Mouse (Mus musculus) skeletal muscle tissue, adult 2 months (tissue): ENCODE data around the gene Ncbp3.

ENCODE experiments used
- DNase-seq: peaks from one replicate; pipeline ENCODE4 v3.0.0-alpha.2; 2012; ENCODE audit warnings: low read depth, low spot score

Gene Ncbp3

DNA sequence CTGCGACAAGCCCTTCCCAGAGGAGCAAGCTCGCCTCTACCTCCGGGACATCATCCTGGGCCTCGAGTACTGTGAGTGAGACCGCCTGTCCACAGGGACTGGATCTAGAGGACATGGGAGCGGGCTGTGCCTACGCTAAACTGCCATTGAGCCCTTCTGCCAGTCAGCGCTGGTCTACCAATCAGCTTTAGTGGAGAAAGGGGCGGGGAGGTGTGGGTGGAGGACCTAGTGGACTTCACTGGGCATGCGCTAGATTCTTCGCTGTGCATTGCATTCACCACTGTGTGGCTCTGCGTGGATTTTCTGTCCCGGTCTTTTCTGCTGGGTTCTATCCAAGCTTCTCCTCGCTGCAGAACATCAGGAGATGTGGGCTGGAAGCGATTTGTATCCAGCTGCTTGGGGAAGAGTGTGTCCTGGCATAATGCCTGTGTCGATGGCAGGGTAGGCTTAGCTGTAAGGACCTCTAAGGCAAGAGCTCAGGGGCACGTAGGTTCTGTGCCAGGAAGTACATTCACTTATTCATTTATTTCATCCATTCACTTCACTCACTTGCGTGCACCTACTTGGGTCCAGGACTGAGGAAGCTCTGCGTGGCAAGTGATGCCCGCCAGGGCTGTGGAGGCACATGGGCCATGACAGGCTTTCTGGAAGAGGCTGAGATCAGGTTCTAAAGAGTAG lies 16.6 kb upstream of the Ncbp3 start:
- peak; percentile 85 for DNase-seq

- DNase-seq, result no peak
These were observed 16.0 kb upstream of the Ncbp3 start for GRCm38 (mm10) chr11:73031536-73031935.

GRCm38 (mm10) chr11:73036077-73036476 lies 11.5 kb upstream of the Ncbp3 start:
- DNase-seq, result no peak

GRCm38 (mm10) chr11:73036889-73037288 lies 10.7 kb upstream of the Ncbp3 start:
- no peak for DNase-seq

GRCm38 (mm10) chr11:73037691-73038090 lies 9.9 kb upstream of the Ncbp3 start:
- no peak for DNase-seq

GRCm38 (mm10) chr11:73039102-73039799 lies 8.3 kb upstream of the Ncbp3 start:
- no peak for DNase-seq

DNA sequence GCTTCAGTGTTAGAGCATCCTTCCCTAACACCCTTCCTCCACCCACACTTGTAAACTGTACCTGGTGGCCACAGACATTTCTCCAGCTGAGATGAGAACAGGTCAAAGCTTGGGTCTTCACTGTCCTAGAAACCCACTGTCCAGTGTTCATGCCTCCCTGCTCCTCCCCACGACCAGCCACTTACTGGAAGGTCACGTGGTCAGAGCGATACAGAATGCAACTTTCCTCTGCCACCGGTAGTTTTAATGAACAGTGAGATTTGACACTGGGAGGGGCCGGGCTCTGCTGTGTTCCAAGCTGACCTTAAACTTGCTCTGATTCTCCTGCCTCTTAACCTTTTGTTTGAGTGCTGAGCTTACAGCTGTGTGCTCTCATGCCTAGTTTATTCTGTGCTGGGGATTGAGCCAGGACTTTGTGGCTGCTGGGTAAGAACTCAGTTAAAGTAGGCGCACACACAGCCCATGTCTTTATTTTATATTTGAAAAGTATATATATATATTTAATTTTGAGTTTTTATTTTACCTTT lies 3.3 kb upstream of the Ncbp3 start:
- no peak for DNase-seq

DNA sequence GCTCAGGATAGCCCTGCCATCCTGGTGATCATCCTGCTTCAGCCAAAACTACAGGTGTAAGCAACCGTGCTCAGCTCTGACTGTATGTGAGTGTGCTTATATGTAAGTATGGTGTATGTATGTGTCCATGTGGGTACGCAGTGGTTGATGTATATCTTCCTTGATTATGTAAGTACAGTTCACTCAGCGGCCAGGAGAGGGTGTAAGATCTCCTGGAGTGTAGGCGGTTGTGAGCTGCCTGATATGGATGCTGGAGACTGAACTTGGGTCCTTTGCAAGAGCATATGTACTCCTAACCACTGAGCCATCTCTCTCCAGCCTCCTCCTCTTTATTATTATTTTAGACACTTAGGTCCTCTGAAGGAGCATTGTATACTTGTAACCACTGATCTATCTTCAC lies 2.8 kb upstream of the Ncbp3 start:
- DNase-seq, result no peak

DNA sequence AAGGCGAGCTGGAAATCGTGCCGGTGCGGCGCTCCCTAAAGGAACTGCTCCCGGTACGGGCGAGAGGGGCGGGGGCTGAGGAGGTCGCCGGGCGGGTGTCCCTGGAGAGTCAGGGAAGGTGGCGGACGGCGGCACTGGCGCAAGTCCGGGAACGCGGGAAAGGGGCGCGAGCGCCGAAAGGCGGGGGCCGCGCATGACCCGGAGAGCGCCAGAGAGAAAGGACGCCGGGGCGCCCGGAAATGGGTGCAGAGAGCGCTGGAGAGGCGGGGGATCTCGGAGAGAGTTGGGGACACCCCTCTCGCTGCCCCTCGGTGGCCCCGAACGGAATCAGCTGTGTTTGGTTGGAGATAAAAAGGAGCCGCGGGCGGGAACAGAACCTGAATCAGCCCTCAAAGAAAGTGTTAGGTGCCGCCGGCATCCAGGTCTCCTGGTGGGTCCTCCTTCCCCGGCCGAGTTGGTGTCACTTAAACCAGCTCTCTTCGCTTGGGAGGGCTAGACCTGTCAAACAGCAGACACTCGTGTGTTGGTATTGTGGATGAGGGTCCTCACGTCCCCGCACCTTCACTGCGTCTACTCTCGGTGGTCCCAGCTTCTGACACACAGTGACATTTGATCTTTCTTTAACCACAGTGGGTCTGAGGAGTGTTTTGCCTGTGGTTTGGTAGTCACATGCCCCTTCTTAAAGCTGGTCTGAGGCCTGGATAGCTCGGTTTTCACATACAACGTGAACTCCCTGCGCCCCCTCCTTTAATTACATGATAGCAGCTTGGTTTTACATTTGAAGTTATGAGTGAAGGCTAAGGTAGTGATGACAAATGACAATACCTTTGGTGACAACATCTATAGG lies 670 bp downstream of the Ncbp3 start:
- no peak for DNase-seq

DNA sequence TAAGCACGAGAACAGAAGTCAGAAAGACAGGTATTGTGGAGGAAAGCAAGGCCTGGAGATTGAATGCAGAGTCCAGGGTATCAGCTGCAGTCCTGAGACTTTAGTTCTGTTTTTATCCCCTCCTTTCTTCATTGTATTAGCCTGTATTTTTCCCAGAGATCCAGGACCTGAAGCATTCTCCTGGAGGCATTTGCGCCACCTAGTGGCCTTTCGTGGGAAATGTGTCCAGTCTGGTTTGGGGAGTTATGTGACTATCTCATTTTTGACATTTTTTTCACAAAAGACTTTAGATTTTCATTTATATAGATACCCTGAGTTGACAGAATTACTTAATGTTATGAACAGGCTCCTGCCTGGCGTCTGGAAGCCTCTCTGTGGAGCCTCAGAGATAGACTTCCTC lies 1.8 kb downstream of the Ncbp3 start:
- DNase-seq, result peak; percentile 49

DNA sequence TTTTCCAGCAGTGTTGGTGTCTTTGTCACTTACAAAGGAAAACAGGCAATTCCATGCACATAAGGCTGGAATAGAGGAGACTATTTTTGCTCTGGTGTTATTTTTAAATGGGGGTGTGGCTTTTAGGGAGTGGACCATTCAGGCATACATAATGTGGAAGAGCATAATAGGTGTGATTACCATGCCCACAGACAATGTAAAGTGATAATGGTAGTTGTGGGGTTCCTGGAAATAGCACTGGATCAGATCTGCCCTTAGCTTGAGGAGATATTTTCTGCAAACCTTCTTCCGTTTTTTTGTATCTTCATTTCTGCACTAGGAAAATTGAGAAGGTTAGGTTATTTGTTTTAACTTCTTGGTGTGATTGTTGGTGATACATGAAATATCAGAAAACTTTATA lies 5.2 kb downstream of the Ncbp3 start:
- no peak for DNase-seq

GRCm38 (mm10) chr11:73057701-73058100 lies 10.1 kb downstream of the Ncbp3 start:
- no peak for DNase-seq

DNA sequence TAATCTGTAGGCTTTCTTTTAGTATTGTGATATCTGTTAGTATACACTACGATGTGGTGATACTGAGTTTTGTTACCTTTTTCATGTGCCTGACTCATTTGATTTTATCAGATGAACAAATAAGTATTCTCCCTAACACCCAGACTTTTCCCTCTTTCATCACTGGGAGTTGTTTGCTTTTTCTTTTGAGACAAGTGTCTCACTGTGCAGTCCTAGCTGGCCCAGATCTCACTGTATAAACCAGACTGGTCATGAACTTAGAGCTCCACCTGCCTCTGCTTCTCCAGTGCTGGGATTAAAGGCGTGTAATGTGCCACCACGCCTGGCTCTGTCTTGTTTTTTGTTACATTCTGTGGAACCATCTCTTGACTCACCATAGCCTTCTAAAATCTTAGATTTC lies 12.0 kb downstream of the Ncbp3 start:
- no peak for DNase-seq

GRCm38 (mm10) chr11:73061413-73061812 lies 13.8 kb downstream of the Ncbp3 start:
- no peak for DNase-seq

DNA sequence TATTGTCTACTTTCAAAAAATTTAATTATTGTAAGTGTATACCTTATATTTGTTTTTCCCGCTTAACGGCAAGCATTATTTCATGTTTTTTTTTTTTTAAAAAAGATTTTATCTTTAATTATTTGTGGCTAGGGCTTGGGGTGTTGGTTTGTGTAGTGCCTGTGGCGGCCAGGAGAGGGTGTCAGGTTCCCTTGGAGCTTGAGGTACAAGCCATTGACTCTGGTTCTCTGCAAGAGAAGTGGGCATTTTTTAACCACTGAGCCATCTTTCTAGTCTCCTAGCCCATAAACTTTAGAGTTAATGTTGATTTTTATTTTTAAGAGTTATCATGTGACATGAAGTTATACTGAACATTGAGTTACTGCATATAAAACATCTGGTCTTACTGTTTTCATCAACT lies 24.3 kb downstream of the Ncbp3 start:
- DNase-seq, result no peak

GRCm38 (mm10) chr11:73076295-73076694 lies 28.7 kb downstream of the Ncbp3 start:
- DNase-seq, result no peak

DNA sequence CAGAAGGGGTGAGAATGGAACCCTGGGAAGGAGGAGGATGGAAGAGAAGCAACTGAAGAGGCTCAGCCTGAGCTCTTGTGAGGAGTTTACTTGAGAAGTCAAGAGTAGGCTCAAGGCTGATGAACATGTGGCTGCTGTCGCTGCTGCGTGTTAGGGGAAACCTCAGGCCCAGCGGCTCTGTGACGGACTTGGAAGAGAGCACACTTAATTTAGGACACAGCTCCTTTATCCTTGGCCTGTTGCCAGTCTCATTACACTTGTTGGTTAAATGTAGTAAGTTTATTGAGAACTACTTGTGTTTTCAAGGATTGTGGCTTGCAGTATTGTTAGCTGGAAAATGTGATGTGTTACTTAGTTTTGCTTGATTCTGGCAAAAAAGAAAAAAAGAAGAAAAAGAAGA lies 29.1 kb downstream of the Ncbp3 start:
- DNase-seq, result no peak

GRCm38 (mm10) chr11:73077211-73077720 lies 29.7 kb downstream of the Ncbp3 start:
- DNase-seq, result no peak

DNA sequence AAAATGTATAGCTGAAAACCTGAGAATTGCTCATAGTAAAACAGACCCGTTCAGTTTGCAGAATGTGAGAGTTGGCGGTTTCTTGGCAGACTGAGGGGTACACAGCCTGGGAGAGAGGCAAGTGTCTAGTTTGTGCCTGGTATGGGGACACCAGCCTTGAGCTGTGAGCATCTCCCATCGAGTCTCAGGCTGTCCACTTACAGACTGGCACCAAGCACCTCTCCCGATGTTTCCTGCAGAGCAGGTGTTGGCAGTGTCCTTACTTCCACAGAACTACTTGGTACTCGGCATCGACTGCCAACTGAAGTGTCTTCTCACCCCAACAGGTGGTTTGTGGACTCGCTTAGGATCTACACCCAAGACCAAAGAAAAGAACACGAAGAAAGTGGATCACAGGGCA lies 31.0 kb downstream of the Ncbp3 start:
- no peak for DNase-seq

DNA sequence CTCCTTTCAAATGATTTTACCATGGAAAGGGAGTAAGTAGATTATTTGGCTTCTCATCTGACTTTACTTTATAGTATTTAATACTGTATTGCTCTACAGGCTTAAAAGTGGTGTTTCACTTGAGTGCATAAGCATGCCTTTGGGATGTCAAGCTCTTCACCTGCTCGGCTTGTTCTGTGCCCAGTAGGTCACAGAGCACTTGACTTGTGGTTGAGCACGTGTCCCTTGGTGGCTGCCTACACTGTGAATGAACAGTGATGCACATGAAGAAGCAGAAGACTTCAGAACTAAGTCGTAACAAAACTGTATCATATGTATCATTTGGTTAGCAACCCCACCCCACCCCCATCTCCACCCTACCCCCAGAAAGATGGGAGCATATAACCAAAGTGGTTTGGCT lies 32.7 kb downstream of the Ncbp3 start:
- no peak for DNase-seq

DNA sequence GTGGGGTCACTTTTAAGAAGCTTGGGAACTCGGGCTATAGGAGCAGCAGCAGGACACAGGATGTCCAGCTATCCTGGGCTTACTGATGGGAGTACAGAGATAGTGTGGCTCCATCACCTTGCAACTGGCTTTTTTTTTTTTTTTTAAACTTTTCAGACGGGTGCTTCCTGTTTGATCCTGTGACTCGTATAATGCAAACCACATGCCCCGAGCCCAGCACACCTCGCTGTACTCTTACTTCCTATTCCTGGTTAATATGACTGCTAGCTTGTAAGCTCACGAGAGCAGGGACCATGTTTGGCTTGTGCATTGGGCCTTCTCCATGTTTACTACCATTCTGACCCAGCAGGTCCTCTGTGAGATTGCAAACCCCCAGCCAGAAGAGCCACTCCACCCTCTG lies 36.7 kb downstream of the Ncbp3 start:
- no peak for DNase-seq

DNA sequence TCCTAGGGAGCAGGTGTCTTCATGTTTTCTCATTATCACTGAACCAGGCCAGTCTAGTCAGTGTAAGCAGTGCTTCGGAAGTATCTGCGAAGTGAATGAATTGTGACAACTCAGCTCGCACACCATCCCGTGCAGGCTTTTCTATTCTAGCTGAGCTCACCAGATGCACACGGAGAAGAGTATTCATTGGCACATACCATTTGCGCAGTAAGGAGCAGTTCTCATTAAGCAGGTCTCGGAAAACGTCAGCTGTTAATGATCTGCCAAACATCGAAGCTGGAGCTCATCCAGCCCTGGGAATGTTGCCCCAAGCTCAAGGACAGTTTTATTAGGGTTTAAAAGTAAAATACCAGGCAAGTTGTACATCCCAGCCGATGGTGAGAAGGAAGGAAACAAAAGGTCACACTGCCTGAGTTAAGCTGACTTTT lies 37.2 kb downstream of the Ncbp3 start:
- no peak for DNase-seq
